Mouse (Mus musculus): ENCODE results near the gene Bet1. TPM values are rescaled to one million over a fixed set of nuclear protein-coding genes. Genes with fewer than 3 reads are reported as not detected.

The Bet1 gene
- total and polyA plus RNA-seq, 3 experiments, result 36.3 to 70.3 (median 58.1) TPM

DNA sequence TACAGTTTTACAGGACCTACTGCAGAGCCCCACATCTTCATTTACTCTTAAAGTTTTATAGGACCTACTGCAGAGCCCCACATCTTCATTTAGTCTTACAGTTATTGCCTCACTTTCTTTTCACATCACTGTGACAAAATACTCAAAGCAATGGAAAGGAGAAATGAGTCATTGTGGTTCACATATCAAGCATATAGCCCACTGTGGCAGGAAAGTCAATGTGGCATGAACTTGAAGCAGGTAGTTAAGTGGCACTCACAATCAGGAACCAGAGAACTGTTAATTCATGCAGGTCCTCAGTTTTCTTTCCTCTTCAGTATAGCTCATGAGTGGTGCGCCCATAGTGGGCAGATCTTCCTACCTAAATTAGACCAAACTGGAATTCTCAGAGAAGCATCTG is 39.6 kb downstream of the Bet1 start:
- peak; percentile 18 for DNase-seq (ENCODE audit: extremely low read depth)
- no peaks in the 10 kb centered on the region for H3K27me3 ChIP-seq (replicated peaks)
- no peak overlapping the region for H3K4me3 ChIP-seq (replicated peaks in 1 of 3; ENCODE audit: low read depth in 2 of 3, low read length in 2 of 3, poor library complexity in 1 of 3)
- dilution Hi-C loops (cut with MboI; ENCODE audit: extremely low pct_ligation_motif_present, extremely low pct_unique_long_range_greater_than_20kb, low sequenced_read_pairs), result no loop called here
- no peaks in the 10 kb centered on the region for H3K79me2 ChIP-seq (replicated peaks; ENCODE audit: control insufficient read depth, extremely low read depth, insufficient read depth, poor library complexity, severe bottlenecking)
- H3K36me3 ChIP-seq (replicated peaks in 1 of 2; ENCODE audit: control insufficient read depth in 1 of 2, insufficient read depth in 1 of 2, low read length in 1 of 2), result no peaks in the 10 kb centered on the region
- TF ChIP-seq MAFK (IDR thresholded peaks at IDR 0.05; ENCODE audit: insufficient replicate concordance, low read length) (no peak), POLR2AphosphoS2 (IDR thresholded peaks at IDR 0.05; ENCODE audit: low read depth, low read length) (no peak), KAT2A (IDR thresholded peaks at IDR 0.05; ENCODE audit: insufficient replicate concordance, low read length) (no peak), USF2 (conservative IDR thresholded peaks at IDR 0.05; ENCODE audit: low read depth, low read length) (no peak), JUN (IDR thresholded peaks at IDR 0.05; ENCODE audit: insufficient read depth, low read depth, low read length) (no peak), POLR2A (IDR thresholded peaks at IDR 0.05; ENCODE audit: low read depth, low read length) (no peak), CHD1 (IDR thresholded peaks at IDR 0.05; ENCODE audit: low read depth, low read length) (no peak), NRF1 (IDR thresholded peaks at IDR 0.05; ENCODE audit: low read depth, low read length) (no peak), TCF12 (IDR thresholded peaks at IDR 0.05; ENCODE audit: low read depth, low read length) (no peak), EP300 (IDR thresholded peaks at IDR 0.05; ENCODE audit: low read length) (no peak), BHLHE40 (IDR thresholded peaks at IDR 0.05; ENCODE audit: low read depth, low read length) (no peak), ELF1 (IDR thresholded peaks at IDR 0.05; ENCODE audit: low read depth, low read length) (no peak), RAD21 (IDR thresholded peaks at IDR 0.05; ENCODE audit: low read depth, low read length) (no peak), MXI1 (IDR thresholded peaks at IDR 0.05; ENCODE audit: low read depth, low read length) (no peak), CHD2 (IDR thresholded peaks at IDR 0.05; ENCODE audit: low read length) (no peak), MYC (IDR thresholded peaks at IDR 0.05; ENCODE audit: low read depth, low read length) (no peak), PAX5 (IDR thresholded peaks at IDR 0.05; ENCODE audit: low read length) (no peak), HCFC1 (IDR thresholded peaks at IDR 0.05; ENCODE audit: low read depth, low read length) (no peak), JUND (conservative IDR thresholded peaks at IDR 0.05; ENCODE audit: low read depth, low read length) (no peak), MAX (IDR thresholded peaks at IDR 0.05; ENCODE audit: low read length) (no peak)
- no peak overlapping the region for H3K27ac ChIP-seq (ENCODE audit: insufficient read depth, low read depth)
- H3K4me2 ChIP-seq (ENCODE audit: insufficient read depth, low read depth, poor library complexity, severe bottlenecking), result no peak overlapping the region
- no peaks in the 10 kb centered on the region for H3K9me3 ChIP-seq (replicated peaks; ENCODE audit: low read length)
- in situ Hi-C loops (cut with MboI; ENCODE audit: low pct_ligation_motif_present, low pct_unique_long_range_greater_than_20kb, low sequenced_read_pairs), result no loop called here
- no peak overlapping the region for H3K9ac ChIP-seq (ENCODE audit: insufficient read depth, low read depth)
- H3K4me1 ChIP-seq (ENCODE audit: control insufficient read depth in 1 of 2, insufficient read depth in 2 of 2), result no peaks in the 10 kb centered on the region

GRCm38 (mm10) chr6:4041821-4042220 is 45.0 kb downstream of the Bet1 start:
- Histone ChIP-seq H3K4me1 (ENCODE audit: control insufficient read depth in 1 of 2, insufficient read depth in 2 of 2) (no peaks in the 10 kb centered on the region), H3K4me3 (replicated peaks in 1 of 3; ENCODE audit: low read depth in 2 of 3, low read length in 2 of 3, poor library complexity in 1 of 3) (no peak overlapping the region), H3K27ac (ENCODE audit: insufficient read depth, low read depth) (no peak overlapping the region), H3K9me3 (replicated peaks; ENCODE audit: low read length) (no peaks in the 10 kb centered on the region), H3K9ac (ENCODE audit: insufficient read depth, low read depth) (no peak overlapping the region), H3K27me3 (replicated peaks) (no peaks in the 10 kb centered on the region), H3K36me3 (replicated peaks in 1 of 2; ENCODE audit: control insufficient read depth in 1 of 2, insufficient read depth in 1 of 2, low read length in 1 of 2) (no peaks in the 10 kb centered on the region), H3K79me2 (replicated peaks; ENCODE audit: control insufficient read depth, extremely low read depth, insufficient read depth, poor library complexity, severe bottlenecking) (no peaks in the 10 kb centered on the region), H3K4me2 (ENCODE audit: insufficient read depth, low read depth, poor library complexity, severe bottlenecking) (no peak overlapping the region)
- TF ChIP-seq ZKSCAN1 (IDR thresholded peaks at IDR 0.05; ENCODE audit: borderline replicate concordance, low read depth, low read length), result no peak
- DNase-seq (ENCODE audit: extremely low read depth), result no peak
- dilution Hi-C loops (cut with MboI; ENCODE audit: extremely low pct_ligation_motif_present, extremely low pct_unique_long_range_greater_than_20kb, low sequenced_read_pairs), result no loop called here
- in situ Hi-C loops (cut with MboI; ENCODE audit: low pct_ligation_motif_present, low pct_unique_long_range_greater_than_20kb, low sequenced_read_pairs), result no loop called here
